In genomic region chr17:6965364-6965763, GRCm38 (mm10) we compare ENCODE assay signal across 9 mouse cellular contexts. TPM values are rescaled to one million over a fixed set of nuclear protein-coding genes. Genes with fewer than 3 reads are reported as not detected.
DNase-seq lines count a peak whose midpoint lies in the region; ATAC-seq and TF ChIP-seq lines count a peak whose summit lies in the region.
"Not testable (repeated sequence)": the region's sequence is repeated elsewhere in the genome, so short reads cannot be mapped to it uniquely, and the experiment has no call there.
"Had no signal": no experiment of that assay in that cellular context is flagged by ENCODE, and none has a peak within 500 bp of the region (broad histone marks: within the 10 kb centered on the region; RNA-seq: fewer than 3 reads in every experiment).

No protein-coding gene starts in this region.

- peak; percentile 67 for DNase-seq in CD4-positive, CD25-positive, alpha-beta regulatory T cell, adult 2 months (ENCODE audit: low read depth, low spot score)
- DNase-seq in ZHBTc4 (ENCODE audit: low read depth, low spot score), result peak; percentile 62
- peak; percentile 30 for DNase-seq in embryo, embryonic 10.5 days (ENCODE audit: low spot score)
- DNase-seq in hindbrain, embryonic 10.5 days (ENCODE audit: low spot score), result peak; percentile 13
- peak; percentile 53 for DNase-seq in kidney, postnatal 10 days
- DNase-seq in liver, postnatal 0 days, result peak; percentile 23
- peak; percentile 12 for DNase-seq in neural tube, embryonic 10.5 days (ENCODE audit: extremely low spot score, low spot score)
- peak; percentile 49 for DNase-seq in thymus, postnatal 25 days

- not testable (repeated sequence) for H3K9ac ChIP-seq in liver, postnatal 0 days (replicated peaks)

- H3K27me3 ChIP-seq in hindbrain, embryonic 10.5 days (ENCODE audit: insufficient read depth, poor library complexity, severe bottlenecking); liver, postnatal 0 days (ENCODE audit: insufficient read depth, low read length): not testable (repeated sequence)

- not testable (repeated sequence) for H3K4me3 ChIP-seq in hindbrain, embryonic 10.5 days; liver, postnatal 0 days (ENCODE audit: low read depth, low read length)

- not testable (repeated sequence) for H3K4me1 ChIP-seq in hindbrain, embryonic 10.5 days (replicated peaks); liver, postnatal 0 days (ENCODE audit: insufficient read depth)

- H3K27ac ChIP-seq in hindbrain, embryonic 10.5 days; liver, postnatal 0 days (ENCODE audit: low read depth): not testable (repeated sequence)

- H3K9me3 ChIP-seq in hindbrain, embryonic 10.5 days; liver, postnatal 0 days (ENCODE audit: low read length): not testable (repeated sequence)

- peak; percentile 62 for TF ChIP-seq CTCF in liver, postnatal 0 days (IDR thresholded peaks at IDR 0.05; ENCODE audit: low read depth)

- not testable (repeated sequence) for TF ChIP-seq EP300 in liver, postnatal 0 days (IDR thresholded peaks at IDR 0.05; ENCODE audit: low read depth)

- not testable (repeated sequence) for H3K4me2 ChIP-seq in liver, postnatal 0 days (ENCODE audit: low read depth, low read length)

- not testable (repeated sequence) for ATAC-seq in liver, postnatal 0 days

- WGBS in hindbrain, embryonic 10.5 days, result 18% methylated on average over 6 of the region's 6 CpGs
- WGBS in liver, postnatal 0 days (ENCODE audit: insufficient replicate concordance), result 8% methylated on average over 5 of the region's 6 CpGs

- H3K36me3 ChIP-seq in hindbrain, embryonic 10.5 days; liver, postnatal 0 days (replicated peaks; ENCODE audit: insufficient read depth, low read length): not testable (repeated sequence)

RNA-seq across cellular contexts. Expression of gene Tagap1, which starts 4.4 kb away (rescaled TPM):
- polyA plus RNA-seq in hindbrain, embryonic 10.5 days (2016; fragmentation: Nextera tagmentation; extraction: Ambion mirVana), result 49.7 and 50.6 TPM in 2 replicates
- 9.2 and 9.6 TPM in 2 replicates for polyA plus RNA-seq in liver, postnatal 0 days (2015; fragmentation: Nextera tagmentation; extraction: Ambion mirVana)

RNA-seq across cellular contexts. Expression of gene Rnaset2b, which starts 5.1 kb away (rescaled TPM):
- polyA plus RNA-seq in hindbrain, embryonic 10.5 days (2016; fragmentation: Nextera tagmentation; extraction: Ambion mirVana), result 116 and 118 TPM in 2 replicates
- polyA plus RNA-seq in liver, postnatal 0 days (2015; fragmentation: Nextera tagmentation; extraction: Ambion mirVana), result 161 and 182 TPM in 2 replicates

RNA-seq across cellular contexts. Expression of gene Gm49721, which starts 13.3 kb away (rescaled TPM):
- polyA plus RNA-seq in hindbrain, embryonic 10.5 days (2016; fragmentation: Nextera tagmentation; extraction: Ambion mirVana), result 0.17 and 0.22 TPM in 2 replicates
- polyA plus RNA-seq in liver, postnatal 0 days (2015; fragmentation: Nextera tagmentation; extraction: Ambion mirVana), result 0.06 TPM in 1 of 2 replicates, not detected in the other
- polyA plus RNA-seq: liver, embryonic 16.5 days had no signal

RNA-seq across cellular contexts. Expression of gene Rsph3b, which starts 16.9 kb away (rescaled TPM):
- polyA plus RNA-seq in hindbrain, embryonic 10.5 days (2016; fragmentation: Nextera tagmentation; extraction: Ambion mirVana), result 36.4 and 43.4 TPM in 2 replicates
- 13.2 and 14.5 TPM in 2 replicates for polyA plus RNA-seq in liver, postnatal 0 days (2015; fragmentation: Nextera tagmentation; extraction: Ambion mirVana)

Comparison
In these comparisons a context has a peak if more than half of its experiments do, and no peak if none do; other contexts are left out.
1. DNase-seq: peak in every context shown above with its lines; median percentile 67 in CD4-positive, CD25-positive, alpha-beta regulatory T cell, adult 2 months; 62 in ZHBTc4; 53 in kidney, postnatal 10 days; 49 in thymus, postnatal 25 days; 30 in embryo, embryonic 10.5 days; 23 in liver, postnatal 0 days; 13 in hindbrain, embryonic 10.5 days; 12 in neural tube, embryonic 10.5 days.